Mouse (Mus musculus) spleen, adult 2 months (tissue): ENCODE data around the gene Hibadh. TPM values are rescaled to one million over a fixed set of nuclear protein-coding genes. Genes with fewer than 3 reads are reported as not detected.

ENCODE experiments used
- DNase-seq, 2 experiments: peaks; one replicate each; pipeline versions ENCODE4 v3.0.0 to v3.0.0-alpha.2; 2012 to 2021; ENCODE audit warnings: low spot score in 2 of 2, low read depth in 1 of 2
- H3K27ac ChIP-seq: fragments of 200-500 bp; 2 replicates; pipeline ENCODE4 v1.5.1; 2012; ENCODE audit warnings: low read length, inconsistent platforms; ENCODE audit not compliant: insufficient read depth
- H3K27me3 ChIP-seq: fragments of 200-500 bp; 2 replicates; pipeline ENCODE4 v1.6.1; 2012; ENCODE audit warnings: mild to moderate bottlenecking, moderate library complexity, low read length, inconsistent platforms; ENCODE audit not compliant: control insufficient read depth, insufficient read depth
- H3K36me3 ChIP-seq: fragments of 200-500 bp; 2 replicates; pipeline ENCODE4 v1.6.1; 2012; ENCODE audit warnings: mild to moderate bottlenecking, low read length, inconsistent platforms; ENCODE audit not compliant: control insufficient read depth, insufficient read depth
- H3K4me1 ChIP-seq: fragments of 200-500 bp; 2 replicates; pipeline ENCODE4 v1.6.1; 2011; ENCODE audit warnings: inconsistent platforms; ENCODE audit not compliant: control insufficient read depth, insufficient read depth, insufficient read length
- H3K4me3 ChIP-seq: fragments of 200-500 bp; 2 replicates; pipeline ENCODE4 v1.5.1; 2011; ENCODE audit warnings: mild to moderate bottlenecking, inconsistent platforms; ENCODE audit not compliant: insufficient read depth, insufficient read length; ENCODE audit errors: extremely low read depth
- CTCF ChIP-seq: fragments of 200-500 bp; IDR thresholded peaks from 2 replicates; pipeline ENCODE4 v1.5.1; 2011; ENCODE audit warnings: mild to moderate bottlenecking, inconsistent platforms; ENCODE audit not compliant: insufficient read depth, insufficient read length, insufficient replicate concordance; ENCODE audit errors: extremely low read depth
- POLR2A ChIP-seq: fragments of 200-500 bp; IDR thresholded peaks from 2 replicates; pipeline ENCODE4 v1.6.1; 2011; ENCODE audit warnings: low read depth, low read length, inconsistent platforms
- WGBS: fragments of 180-500 bp; shearing (Covaris S2); methylation state at CpG from one replicate; pipeline ENCODE4 v1.1.7; 2018; 5-methylcytosine and 5-hydroxymethylcytosine counted together
- polyA plus RNA-seq: library from polyadenylated mRNA; depleted of rRNA; stranded (reverse); fragments of >200 nt; gene quantifications from 2 replicates; pipeline ENCODE4 v1.2.3, GENCODE M21; 2012

Hibadh gene
- polyA plus RNA-seq, 1 experiment: 13.3 TPM

GRCm38 (mm10) chr6:52639546-52640223 is 504 bp downstream of the Hibadh start:
- TF ChIP-seq CTCF (no peak), POLR2A (no peak)
- WGBS: 2% methylated on average over 28 of the region's 28 CpGs
- no peak for DNase-seq
- Histone ChIP-seq H3K4me3 (peak overlapping the region; percentile 73), H3K36me3 (no peaks in the 10 kb centered on the region; the same call in 1 of the 2 replicates), H3K4me1 (peaks cover 2% of the 10 kb centered on the region; the same call in 1 of the 2 replicates), H3K27ac (peak overlapping the region; percentile 70), H3K27me3 (no peaks in the 10 kb centered on the region)

GRCm38 (mm10) chr6:52638471-52639185 is 1.6 kb downstream of the Hibadh start:
- Histone ChIP-seq H3K4me1 (peaks cover 2% of the 10 kb centered on the region; the same call in 1 of the 2 replicates), H3K27ac (no peak overlapping the region), H3K4me3 (no peak overlapping the region), H3K36me3 (no peaks in the 10 kb centered on the region; the same call in 1 of the 2 replicates), H3K27me3 (no peaks in the 10 kb centered on the region)
- DNase-seq: no peak
- 84% methylated on average over 1 of the region's 1 CpGs for WGBS
- no peak for TF ChIP-seq CTCF
- no peak for TF ChIP-seq POLR2A

GRCm38 (mm10) chr6:52637337-52637736 is 2.9 kb downstream of the Hibadh start:
- no peak for DNase-seq
- Histone ChIP-seq H3K4me1 (peaks cover 2% of the 10 kb centered on the region; the same call in 1 of the 2 replicates), H3K27ac (no peak overlapping the region), H3K27me3 (no peaks in the 10 kb centered on the region), H3K4me3 (no peak overlapping the region), H3K36me3 (no peaks in the 10 kb centered on the region; the same call in 1 of the 2 replicates)
- TF ChIP-seq CTCF (no peak), POLR2A (no peak)
- 81% methylated on average over 4 of the region's 4 CpGs for WGBS

GRCm38 (mm10) chr6:52635395-52635794 is 4.8 kb downstream of the Hibadh start:
- 82% methylated on average over 2 of the region's 2 CpGs for WGBS
- peaks cover 2% of the 10 kb centered on the region; the same call in 1 of the 2 replicates for H3K4me1 ChIP-seq
- DNase-seq: no peak
- no peaks in the 10 kb centered on the region for H3K27me3 ChIP-seq
- no peak for TF ChIP-seq POLR2A
- TF ChIP-seq CTCF: no peak
- no peaks in the 10 kb centered on the region; the same call in 1 of the 2 replicates for H3K36me3 ChIP-seq
- H3K27ac ChIP-seq: no peak overlapping the region
- H3K4me3 ChIP-seq: no peak overlapping the region

- H3K36me3 ChIP-seq: peaks cover 3% of the 10 kb centered on the region; the same call in 1 of the 2 replicates
- peak; percentile 22 to 39 for DNase-seq
- no peak overlapping the region for H3K4me3 ChIP-seq
- 22% methylated on average over 4 of the region's 4 CpGs for WGBS
- no peaks in the 10 kb centered on the region for H3K27me3 ChIP-seq
- H3K27ac ChIP-seq: no peak overlapping the region
- no peak for TF ChIP-seq CTCF
- TF ChIP-seq POLR2A: no peak
- 0 out of 2 replicates have a peak, but pooled peaks cover 3% of the 10 kb centered on the region for H3K4me1 ChIP-seq
Observed at GRCm38 (mm10) chr6:52630625-52631024, 9.6 kb downstream of the Hibadh start.

- TF ChIP-seq CTCF (no peak), POLR2A (no peak)
- Histone ChIP-seq H3K27me3 (no peaks in the 10 kb centered on the region), H3K27ac (no peak overlapping the region), H3K36me3 (peaks cover 5% of the 10 kb centered on the region), H3K4me3 (no peak overlapping the region), H3K4me1 (0 out of 2 replicates have a peak, but pooled peaks cover 3% of the 10 kb centered on the region)
- 90% methylated on average over 4 of the region's 4 CpGs for WGBS
- no peak for DNase-seq
Observed at GRCm38 (mm10) chr6:52629180-52629579, 11.0 kb downstream of the Hibadh start.

- H3K4me1 ChIP-seq: 0 out of 2 replicates have a peak, but pooled peaks cover 3% of the 10 kb centered on the region
- WGBS: 82% methylated on average over 4 of the region's 4 CpGs
- DNase-seq: no peak
- no peak for TF ChIP-seq POLR2A
- TF ChIP-seq CTCF: no peak
- no peak overlapping the region for H3K4me3 ChIP-seq
- H3K36me3 ChIP-seq: peaks cover 6% of the 10 kb centered on the region
- H3K27me3 ChIP-seq: no peaks in the 10 kb centered on the region
- H3K27ac ChIP-seq: no peak overlapping the region
Observed at GRCm38 (mm10) chr6:52626735-52627134, 13.5 kb downstream of the Hibadh start.
